Mouse (Mus musculus) cerebellum, postnatal 36 days (tissue): ENCODE measurements around the gene Adipoq.

Experiments used
- DNase-seq, 2 experiments: peaks; one replicate each; pipeline ENCODE4 v3.0.0; 2021 to 2022; ENCODE audit warnings: mixed read lengths in 2 of 2

The Adipoq gene

DNA sequence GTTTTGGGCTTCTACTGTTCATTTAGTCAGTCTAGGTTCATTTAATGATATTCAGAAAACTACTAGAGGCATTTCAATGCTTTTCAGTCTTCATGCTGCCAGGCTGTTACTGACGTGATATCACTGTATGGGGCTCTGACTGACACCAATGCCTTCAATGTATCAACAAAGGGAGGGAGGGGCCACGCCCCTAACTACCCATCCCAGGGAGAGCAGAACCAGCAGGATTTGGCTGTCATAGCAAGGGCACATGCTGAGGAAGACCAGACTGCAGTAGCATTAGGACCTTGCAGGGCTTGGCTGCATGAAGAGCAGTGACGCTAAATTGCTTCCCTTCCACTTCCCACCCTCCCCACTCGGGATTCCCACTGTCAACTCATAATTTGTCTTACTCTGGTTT is 29.2 kb upstream of the Adipoq start:
- no peak for DNase-seq

DNA sequence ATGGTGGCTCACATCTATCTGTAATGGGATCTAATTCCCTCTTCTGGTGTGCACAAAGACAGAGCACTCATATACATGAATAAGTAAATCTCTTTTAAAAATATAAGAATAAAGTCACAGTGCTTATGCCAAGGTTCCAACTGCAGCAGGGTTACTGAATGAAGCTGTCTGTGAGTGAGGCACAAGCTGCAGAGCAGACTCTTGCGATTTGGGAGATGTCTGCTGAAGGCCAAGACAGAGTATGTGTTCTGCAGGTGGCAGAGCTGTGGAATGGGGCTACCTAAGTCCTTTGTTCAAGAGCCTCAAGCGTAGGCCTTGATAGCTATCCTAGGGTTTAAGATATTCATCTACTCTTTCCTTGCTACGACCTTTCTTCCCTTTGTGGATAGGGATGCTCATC is 23.9 kb upstream of the Adipoq start:
- DNase-seq, result no peak

DNA sequence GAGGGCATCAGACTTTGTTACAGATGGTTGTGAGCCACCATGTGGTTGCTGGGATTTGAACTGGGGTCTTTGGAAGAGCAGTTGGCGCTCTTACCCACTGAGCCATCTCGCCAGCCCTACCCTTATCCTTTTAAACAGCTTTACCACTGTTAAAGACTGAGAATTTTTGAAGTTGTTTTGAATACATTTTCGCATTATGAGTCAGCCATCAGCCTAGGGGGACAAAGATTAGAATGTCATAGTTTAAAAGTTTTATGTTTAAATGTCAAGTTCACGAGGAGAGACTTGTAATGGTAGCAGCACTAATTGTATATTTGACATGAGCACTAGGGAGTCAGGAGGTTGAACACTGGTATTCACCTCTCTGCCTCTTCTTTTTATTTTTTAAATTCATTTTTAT is 23.2 kb upstream of the Adipoq start:
- no peak for DNase-seq

DNA sequence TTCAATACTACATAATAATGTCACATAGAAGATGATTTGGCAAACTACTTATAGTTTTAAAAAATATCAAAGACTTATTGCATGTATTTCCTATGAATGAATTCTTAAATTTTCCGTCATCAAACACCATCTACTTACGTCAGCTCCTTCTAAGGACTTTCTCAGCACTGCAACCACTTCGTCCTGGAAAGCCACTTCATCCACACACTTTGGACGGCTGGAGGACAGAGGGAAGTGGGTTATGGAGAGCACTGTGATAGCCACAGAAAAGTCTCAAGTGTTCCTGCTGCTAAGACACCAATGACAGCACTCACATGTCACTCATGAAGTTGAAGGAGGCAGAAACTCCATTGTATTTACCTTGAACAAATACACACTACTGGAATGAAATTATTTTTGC is 21.9 kb upstream of the Adipoq start:
- no peak for DNase-seq

DNA sequence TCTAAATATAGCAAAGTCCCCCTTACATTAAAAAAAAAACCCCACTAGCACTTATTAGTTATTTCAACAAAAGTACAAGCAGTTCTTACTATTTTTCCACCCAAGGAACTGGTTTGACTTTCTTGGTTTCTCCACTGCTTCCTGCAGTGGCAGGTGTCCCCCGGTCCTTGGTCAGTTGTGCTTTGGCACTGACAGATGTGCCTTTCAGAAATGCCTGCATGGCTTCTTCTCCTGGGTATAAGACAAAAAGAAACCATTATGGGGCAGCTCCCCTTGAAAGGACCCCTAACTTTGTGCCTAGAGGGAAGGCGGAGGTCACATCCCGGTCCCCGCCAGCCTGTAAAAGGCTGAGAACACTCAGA is 19.0 kb upstream of the Adipoq start:
- no peak for DNase-seq

DNA sequence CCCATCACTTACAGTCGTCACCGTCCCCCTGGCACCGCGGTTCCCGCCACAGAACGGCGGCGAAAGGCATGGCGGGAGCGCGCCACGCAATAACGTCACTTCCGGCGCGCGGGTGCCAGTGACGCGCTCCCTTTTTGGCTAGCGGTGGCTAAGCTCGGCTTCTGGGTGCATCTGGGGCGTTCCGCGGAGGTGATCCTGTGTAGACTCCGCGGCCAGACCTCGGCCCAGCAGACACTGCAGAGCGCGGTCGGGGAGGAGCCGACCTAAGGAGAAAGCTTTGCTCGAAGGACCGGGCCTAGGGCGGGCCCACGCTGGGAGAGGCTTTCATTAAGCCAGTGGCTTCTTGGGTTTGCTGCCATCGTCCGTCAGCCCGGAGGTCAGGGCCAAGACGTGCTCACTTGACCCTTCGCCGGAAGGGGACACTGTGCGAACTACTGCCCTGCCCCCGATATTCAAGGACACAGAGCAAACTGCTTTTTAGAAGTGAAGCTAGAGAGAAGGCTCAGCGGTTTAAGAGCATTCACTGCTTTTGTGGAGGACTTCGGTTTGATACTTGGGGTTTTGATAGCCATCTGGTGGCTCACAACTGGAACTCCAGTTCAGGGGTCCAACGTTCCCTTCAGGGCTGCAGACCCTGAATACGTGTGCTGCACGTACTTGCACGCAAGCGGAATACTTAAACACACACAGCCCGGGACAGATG is 18.5 kb upstream of the Adipoq start, which contains the start of gene Rfc4:
Gene Rfc4, minus strand, starts transcription at position 65 of the 703 bp plus-strand sequence.
- peak; percentile 94 to 96 for DNase-seq

DNA sequence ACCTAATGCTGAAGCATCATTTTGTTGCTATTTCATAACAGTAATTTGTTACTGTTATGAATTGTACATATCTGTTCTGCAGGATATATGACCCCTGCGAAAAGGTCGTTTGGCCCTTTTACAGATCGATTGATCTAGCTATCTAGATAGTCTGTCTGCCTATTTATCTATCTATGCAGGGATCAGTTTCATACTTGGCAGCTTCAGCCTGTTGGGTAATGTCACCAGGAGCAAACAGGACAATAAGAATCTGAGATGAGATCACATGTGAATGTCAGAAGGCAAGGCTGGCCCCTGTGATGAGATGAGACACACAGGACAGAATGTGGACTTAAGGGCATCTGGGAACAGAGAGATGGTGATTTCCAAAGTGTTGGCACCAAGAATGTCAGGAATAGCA is 16.0 kb upstream of the Adipoq start:
- no peak for DNase-seq

DNA sequence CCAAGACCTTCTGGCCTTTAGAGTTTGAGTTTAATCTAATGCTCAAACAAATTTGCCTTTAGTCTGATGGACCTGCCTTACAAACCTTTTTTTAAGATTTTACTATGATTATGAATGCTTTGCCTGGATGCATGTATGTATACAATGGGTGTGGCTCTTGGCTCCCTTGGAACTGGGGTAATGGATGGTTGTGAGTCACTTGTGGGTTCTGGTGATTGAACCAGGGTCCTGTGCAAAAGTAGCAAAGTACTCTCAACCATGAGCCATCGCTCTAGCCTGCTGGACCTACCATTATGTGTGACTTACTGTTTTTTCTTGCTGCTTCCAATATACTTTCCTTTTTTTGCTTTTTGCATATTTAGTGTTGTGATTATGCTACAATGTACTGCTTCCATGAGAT is 14.0 kb upstream of the Adipoq start:
- no peak for DNase-seq

DNA sequence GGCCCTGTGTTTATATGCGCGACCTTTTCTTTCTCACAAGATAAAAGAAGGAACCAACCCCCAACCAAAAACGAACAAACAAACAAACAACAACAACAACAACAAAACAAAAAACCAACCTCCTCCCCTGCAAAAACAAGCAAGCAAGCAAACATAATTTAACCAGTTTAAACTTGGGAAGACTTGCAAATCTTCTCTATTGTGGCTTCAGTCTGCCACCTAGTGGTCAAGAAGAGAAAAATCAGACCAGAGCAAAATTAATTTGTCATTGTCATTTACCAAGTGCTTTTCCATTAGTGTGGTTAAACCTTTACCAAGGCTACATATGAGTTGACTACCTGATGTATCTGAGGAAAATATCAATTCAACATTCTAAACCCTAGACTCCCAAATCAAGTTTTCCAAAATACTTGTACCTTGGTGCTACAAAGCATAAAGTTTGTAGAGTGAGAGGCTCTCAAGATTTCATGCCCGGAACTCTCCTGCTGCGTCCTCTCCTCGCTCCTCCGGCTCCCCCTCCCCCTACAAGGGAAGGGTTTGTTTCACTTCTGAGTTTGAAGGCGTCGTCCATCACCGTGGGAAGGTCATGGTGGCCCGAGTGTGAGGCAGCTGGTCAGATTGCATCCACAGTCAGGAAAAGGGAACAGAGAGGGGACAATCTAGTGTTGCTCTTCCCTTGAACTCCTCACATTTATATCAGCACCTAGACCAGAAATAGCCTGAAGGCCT is 10.8 kb upstream of the Adipoq start:
- peak in 1 of 2 experiments; percentile 12 for DNase-seq

DNA sequence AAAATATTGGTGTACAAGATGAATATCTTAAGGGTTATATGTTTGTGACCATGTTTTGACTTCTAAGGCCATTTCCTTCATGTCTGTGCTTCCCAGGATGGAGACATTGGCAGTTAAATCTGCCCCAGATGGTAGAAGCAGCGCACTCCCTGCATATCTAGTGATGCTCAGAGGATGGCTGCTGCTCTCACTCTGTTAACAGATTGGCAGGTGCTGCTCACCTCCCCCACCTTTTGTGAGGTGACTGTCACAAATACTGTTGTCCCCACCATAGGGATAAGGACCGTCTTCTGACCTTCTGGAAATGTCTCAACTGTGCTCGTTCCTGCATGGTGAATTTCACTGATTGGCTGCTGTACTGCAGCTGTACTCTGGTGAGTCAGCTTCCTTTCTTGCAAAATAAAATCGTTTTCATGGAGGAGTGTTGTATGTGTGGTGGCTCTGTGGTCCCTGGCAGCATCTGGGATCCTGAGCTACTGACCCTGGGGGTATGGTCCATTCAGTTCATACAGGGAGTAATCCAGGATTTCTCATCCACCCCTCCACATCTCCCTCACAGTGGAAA is 9.8 kb upstream of the Adipoq start:
- no peak for DNase-seq

DNA sequence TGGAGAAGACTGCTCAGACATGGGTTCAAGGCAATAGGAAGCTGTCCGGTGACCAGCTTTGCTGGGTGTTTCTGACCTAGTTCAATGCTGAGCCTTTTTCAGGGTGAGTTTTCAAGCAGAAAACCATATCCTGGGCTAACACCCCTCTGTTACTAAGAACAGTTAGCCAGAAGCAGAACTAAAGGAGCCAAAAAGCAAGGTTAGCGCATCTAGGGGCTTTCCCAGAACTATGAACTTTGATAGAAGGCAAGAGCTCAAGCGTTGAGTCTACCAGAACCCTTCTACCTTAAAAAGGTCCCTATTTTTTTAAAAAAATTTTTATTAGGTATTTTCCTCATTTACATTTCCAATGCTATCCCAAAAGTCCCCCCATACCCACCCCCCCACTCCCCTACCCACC is 5.4 kb upstream of the Adipoq start:
- no peak for DNase-seq

DNA sequence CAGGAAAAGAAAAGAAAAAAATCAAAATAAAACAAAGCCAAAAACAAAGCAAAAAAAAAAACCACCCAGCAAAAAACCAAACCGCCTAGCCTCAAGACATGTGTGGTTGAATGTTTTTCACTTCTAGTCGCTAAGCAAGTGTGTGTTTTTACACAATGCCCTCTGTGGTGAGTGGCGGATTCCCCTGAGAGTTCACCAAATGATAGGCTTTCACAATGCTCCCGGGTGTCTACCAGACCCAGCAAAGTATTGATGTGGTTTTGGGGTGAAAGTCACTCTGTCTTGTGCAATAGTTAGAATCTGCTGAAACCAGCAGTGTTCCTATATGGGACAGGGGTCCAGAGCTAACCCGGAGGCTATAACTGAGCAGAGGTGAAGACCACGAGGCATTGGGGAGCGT is 2.0 kb upstream of the Adipoq start:
- DNase-seq, result no peak

DNA sequence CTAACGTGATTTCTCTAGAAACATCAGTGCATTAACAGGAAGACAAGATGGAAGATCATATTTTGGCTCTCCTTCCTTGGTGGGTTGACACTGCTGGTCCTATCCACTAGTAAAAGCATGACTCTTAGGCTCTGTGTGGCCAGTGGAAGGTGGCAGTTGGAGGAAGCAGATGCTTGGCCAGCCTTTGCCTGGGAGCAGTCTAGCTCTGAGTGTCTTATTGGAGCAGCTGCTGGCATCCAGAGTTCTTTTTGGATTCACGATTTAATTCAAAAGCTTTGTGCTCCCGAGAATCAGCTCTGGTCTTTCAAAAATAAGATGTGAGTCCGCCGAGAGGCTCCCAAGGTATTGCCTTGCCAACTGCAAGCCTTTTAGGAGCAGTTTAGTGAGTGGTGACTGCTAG is 1.1 kb upstream of the Adipoq start:
- DNase-seq, result no peak

DNA sequence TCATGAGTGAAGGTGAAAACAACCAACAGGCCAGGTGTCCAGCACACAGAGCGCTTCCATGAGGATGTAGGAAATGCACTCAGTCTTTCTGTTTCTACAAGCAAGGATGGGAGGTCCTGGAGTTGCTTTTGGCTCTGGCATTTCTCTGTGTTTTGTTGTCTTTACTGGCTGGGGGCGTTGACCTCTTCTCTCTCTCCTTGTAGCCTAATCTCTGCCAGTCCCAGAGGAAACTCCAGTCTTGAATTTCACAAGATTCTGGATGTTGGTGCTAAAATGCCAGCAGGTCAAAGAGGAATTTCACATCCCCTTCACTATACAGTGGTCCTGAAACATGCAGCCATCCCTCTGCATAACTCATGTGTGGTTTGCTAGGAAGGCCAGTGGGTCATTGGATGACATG is 2.6 kb downstream of the Adipoq start:
- no peak for DNase-seq

DNA sequence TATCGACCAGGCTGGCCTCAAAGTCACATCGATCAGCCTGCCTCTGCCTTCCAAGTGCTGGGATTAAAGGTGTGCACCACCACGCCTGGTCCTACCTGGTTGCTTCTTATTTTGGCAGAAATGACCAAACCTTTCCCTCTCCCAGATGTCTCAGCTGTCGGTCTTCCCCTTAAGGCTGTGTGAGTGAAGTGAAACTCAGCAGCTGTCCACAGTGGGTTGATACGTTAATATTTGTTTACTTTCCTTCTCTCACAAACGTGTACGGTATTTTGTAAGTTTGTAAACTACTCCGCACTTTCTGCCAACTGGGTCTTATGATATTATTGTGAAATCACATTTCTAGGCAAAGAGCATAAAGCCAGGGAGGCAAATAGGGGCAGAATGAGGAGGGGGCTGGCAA is 3.1 kb downstream of the Adipoq start:
- no peak for DNase-seq

DNA sequence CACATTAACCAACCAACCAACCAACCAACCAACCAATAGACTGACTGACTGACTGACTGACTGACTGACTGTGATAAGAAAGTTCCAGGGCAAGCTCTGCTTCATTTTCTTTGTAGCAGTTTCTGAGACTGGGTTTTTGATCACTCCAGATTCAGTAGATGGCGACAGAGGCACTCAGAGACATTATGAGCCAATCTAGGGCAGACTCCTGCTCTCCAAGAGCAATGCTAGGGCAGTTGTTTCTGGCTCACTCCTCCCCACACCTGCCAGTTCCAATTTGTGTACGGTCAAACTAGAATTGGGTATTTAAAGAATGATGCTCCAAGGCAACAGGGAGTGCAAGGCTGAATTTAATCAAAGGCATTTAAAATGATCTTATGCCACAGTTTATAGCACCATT is 5.1 kb downstream of the Adipoq start:
- peak in 1 of 2 experiments; percentile 7 for DNase-seq

DNA sequence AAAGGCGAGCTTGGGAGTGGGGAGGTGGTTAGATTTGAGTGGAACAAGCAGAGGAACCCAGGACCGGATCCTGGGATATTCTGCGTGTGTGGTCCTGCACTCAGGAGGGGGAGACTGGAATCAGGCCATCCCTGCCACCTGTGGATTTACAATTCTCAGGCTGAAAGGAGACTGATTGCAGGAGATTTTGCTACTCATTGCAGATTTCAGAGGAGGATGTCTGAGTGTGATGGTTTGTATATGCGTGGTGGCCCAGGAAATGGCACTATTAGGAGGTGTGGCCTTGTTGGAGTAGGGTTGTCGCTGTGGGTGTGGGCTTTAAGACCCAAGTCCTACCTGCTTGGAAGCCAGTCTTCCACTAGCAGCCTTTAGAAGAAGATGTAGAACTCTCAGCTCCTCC is 7.9 kb downstream of the Adipoq start:
- DNase-seq, result no peak

DNA sequence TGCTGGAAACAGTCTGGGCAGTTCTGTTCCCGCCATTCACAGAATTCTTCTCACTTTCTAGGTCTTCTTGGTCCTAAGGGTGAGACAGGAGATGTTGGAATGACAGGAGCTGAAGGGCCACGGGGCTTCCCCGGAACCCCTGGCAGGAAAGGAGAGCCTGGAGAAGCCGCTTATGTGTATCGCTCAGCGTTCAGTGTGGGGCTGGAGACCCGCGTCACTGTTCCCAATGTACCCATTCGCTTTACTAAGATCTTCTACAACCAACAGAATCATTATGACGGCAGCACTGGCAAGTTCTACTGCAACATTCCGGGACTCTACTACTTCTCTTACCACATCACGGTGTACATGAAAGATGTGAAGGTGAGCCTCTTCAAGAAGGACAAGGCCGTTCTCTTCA is 10.7 kb downstream of the Adipoq start:
- DNase-seq, result no peak

DNA sequence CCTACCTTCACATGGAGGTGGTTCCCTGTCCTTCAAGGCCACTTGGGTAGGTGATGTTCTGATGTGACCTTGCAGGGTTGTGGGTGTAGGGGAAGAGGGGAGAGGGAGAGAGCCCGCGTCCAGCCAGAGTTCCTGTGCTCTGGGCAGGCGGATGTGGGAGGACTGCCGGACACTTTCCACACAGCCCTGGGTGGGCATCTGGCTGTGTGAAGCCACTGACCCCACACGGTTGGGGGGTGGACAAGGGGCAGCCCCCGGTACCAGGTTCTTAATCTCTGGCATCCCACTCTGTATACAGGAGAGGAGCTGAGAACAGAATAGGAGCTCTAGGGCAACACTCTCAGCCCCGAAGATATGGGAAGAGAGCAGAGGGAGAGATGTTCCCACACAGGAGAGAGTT is 12.0 kb downstream of the Adipoq start:
- no peak for DNase-seq

DNA sequence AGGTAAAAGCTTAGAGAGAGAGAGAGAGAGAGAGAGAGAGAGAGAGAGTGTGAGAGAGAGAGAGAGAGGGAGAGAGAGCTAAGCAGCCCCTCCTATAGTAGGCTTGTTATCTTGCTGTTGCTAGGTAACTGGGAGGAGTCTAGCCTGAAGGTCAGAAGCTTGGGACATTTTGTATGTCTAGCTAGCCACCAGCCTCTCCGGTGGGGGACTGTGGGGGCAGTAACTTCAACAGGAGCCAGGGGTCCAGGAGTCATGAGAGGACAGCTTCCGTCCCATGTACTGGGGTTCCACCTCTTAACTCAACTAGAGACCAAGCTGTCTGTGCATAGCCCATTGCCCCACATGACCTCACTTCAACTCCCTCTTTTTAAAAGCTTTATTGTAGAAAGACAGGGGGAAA is 12.6 kb downstream of the Adipoq start:
- DNase-seq, result no peak

DNA sequence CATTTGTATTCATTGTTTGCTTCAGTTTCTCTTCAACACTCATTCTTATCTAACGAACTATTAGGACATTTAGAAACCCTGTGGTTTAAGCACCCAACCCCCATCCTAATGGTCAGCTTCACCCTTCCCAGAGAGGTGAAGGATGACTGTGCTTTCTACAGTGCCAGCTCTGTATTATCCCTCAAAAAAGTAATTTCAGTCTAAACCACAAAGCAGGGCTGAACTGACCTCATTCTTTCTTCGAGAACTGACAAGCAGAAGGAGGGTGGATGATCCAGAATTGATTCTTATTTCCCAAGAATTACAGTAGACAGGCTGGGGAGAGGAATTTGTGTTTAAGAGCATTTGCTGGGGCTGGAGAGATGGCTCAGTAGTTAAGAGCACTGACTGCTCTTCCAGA is 13.4 kb downstream of the Adipoq start:
- no peak for DNase-seq

DNA sequence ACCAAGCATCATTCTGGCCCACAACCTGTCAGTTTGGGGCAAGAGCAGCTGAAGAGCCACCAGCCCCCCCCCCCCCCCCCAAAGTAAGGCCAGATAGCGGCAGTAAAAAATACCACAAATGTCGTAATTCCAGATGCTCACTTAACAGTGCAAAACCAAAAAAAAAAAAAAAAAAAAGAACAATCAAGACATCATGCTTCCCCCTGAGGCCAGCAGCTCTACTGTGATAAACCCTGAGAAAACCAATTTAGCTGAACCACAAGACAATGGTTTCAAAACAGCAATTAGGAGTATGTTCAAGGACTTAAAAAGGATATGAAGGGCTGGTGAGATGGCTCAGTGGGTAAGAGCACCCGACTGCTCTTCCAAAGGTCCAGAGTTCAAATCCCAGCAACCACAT is 15.8 kb downstream of the Adipoq start:
- no peak for DNase-seq

DNA sequence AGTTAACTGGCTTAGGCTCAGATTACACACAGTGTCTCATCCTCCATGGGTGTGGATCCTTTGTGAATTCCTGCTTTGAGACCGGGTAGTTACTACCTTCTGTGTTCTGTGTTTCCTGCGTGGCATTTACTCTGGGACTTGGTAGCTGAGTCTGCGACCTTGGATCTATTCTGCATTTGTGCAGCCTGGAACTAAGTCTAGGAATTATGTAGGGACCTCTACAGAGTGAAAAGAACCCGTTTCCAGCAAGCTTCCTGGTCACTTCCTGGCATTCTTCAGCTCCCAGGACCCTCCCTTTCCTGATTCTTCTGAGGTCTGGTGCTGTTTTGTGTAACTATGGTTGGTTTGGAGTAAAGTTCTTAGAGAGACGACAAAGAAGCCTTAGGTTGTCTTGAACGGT is 18.1 kb downstream of the Adipoq start:
- no peak for DNase-seq

DNA sequence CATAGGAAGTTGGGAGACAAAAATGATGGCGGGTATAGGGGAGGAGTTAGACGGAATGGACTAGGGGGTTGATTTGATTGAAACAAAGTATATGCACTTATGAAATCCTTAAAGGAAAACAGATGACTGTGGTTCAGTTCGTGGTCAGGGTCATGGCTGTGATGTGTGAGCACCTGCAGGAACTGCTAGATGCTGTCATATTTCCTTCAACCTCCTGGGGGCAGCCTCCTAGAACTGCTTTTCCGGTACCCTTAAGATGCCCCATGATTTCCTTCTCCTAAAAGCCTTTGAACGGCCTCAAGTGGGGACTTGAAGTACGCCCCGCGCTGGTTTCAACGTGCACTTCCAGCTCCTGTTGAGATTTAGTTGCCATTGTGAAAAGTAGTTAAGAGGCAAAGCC is 19.1 kb downstream of the Adipoq start:
- DNase-seq, result no peak

DNA sequence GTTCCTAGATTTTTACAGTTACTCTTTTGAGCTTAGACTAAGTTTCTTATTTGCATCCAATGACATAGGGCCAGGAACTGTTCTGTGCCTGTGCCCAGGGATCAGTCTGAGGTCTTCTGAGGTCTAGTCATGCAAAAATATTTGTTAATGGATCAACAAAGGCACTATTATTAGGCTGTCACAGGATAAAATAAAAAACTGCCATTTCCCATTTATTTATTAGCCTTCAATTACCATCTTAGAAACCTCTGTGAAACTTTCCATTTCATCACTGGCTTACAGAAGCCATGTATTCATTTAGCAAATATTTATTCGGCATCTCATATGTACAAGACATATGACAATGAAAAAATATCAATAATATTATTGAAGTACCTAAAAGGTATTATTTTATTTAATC is 20.3 kb downstream of the Adipoq start:
- no peak for DNase-seq
